Mouse (Mus musculus): ENCODE measurements around the gene Tomm40l.

DNA sequence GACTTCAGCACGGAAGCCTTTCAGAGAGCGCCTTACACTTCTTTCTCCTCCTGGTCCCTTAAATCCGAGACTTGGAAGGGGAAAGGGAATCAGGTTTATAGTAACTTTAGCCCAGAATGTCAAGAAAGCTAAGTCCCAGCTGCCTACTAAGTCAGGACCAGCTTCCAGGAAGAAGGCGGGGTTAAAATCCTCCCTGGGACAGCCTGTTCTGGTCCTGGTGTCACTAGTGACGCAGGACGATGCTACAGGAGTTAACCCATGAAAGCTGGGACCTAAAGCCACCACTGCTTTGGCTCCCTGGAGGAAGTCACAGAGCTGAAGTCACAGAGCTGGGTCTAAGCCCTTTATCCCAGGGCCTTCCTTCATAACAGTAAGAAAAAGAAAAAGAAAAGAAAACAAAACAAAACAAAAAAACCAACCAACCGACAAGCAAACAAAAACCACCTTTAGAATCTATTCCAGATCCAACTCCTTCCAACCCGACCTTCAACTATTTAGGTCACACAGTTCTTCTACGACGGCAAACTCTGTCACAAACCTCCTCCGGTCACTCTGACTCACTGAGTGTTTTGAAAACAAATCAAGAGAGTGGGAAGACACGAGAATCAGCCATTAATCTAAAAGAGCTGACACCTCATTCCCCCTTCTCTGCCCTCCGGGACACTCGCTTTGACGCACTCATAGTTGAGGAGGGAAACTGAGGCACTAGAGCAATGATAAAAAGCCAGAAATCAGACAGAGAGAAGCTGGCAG is 17.9 kb upstream of the Tomm40l start:
- no peak for TF ChIP-seq GATA1 (IDR thresholded peaks at IDR 0.05; ENCODE audit: low read length)
- no peak for TF ChIP-seq TAL1 (IDR thresholded peaks at IDR 0.05; ENCODE audit: low read length)

All from erythroblast, embryonic 14.5 days (primary cell).